ENCODE assay signal across 11 mouse cellular contexts in the genomic region with DNA sequence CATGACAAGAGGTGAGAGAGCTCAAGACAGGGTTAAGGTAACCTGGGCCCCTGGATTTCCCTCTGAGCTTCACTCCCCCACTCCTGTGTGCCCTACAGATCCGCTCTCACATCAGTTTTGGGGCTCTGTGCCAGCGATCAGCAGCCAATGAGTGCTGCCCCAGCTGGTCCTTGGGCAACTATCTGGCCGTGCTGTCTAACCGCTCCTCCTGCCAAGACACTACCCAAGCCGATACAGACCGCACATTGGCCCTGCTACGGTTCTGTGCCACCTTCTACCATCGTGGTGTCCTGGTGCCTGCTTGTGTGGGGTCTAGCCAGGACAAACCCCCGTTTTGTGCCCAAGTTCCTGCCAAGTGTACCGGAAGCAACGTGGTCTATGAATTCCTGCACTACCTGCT. TPM values are rescaled to one million over a fixed set of nuclear protein-coding genes. Genes with fewer than 3 reads are reported as not detected.
DNase-seq lines count a peak whose midpoint lies in the region; ATAC-seq lines count a peak whose summit lies in the region.
"Had no signal": no experiment of that assay in that cellular context is flagged by ENCODE, and none has a peak within 500 bp of the region (broad histone marks: within the 10 kb centered on the region; RNA-seq: fewer than 3 reads in every experiment).

No protein-coding gene starts in this region.

- H3K4me1 ChIP-seq in hindbrain, embryonic 14.5 days (replicated peaks; ENCODE audit: control insufficient read depth, insufficient read depth, low read length) = no peaks in the 10 kb centered on the region
- peaks cover 13% of the 10 kb centered on the region for H3K4me1 ChIP-seq in hindbrain, embryonic 10.5 days (replicated peaks)

- 80% methylated on average over 11 of the region's 11 CpGs for WGBS in hindbrain, embryonic 14.5 days
- 90% methylated on average over 11 of the region's 11 CpGs for WGBS in hindbrain, embryonic 10.5 days

- ATAC-seq in hindbrain, embryonic 14.5 days (ENCODE audit: low FRiP score) = no peak
- no peak for ATAC-seq in erythroblast, adult 5-6 weeks (replicated peaks; ENCODE audit: low FRiP score, poor library complexity, severe bottlenecking)
- ATAC-seq: CD4-positive, CD25-positive, alpha-beta regulatory T cell, adult 4 months had no signal

- H3K4me3 ChIP-seq in hindbrain, embryonic 14.5 days (replicated peaks; ENCODE audit: low read length) = no peak overlapping the region
- no peak overlapping the region for H3K4me3 ChIP-seq in hindbrain, embryonic 10.5 days

- H3K9ac ChIP-seq in hindbrain, embryonic 14.5 days = no peak overlapping the region
- H3K9ac ChIP-seq: liver, embryonic 14.5 days had no signal

- no peaks in the 10 kb centered on the region for H3K9me3 ChIP-seq in hindbrain, embryonic 14.5 days (ENCODE audit: control insufficient read depth, low read length)
- no peaks in the 10 kb centered on the region for H3K9me3 ChIP-seq in hindbrain, embryonic 10.5 days

- no peak overlapping the region for H3K4me2 ChIP-seq in hindbrain, embryonic 14.5 days (replicated peaks)

- DNase-seq in hindbrain, embryonic 14.5 days (ENCODE audit: low spot score) = peak; percentile 33
- DNase-seq in hindbrain, embryonic 10.5 days (ENCODE audit: low spot score) = no peak
- peak; percentile 78 for DNase-seq in adrenal gland, postnatal 14 days
- peak; percentile 79 for DNase-seq in cerebellum, adult 8-10 months
- DNase-seq in layer of hippocampus, adult 18-20 months (ENCODE audit: low spot score in 2 of 2) = peak; percentile 50 to 69
- DNase-seq in natural killer cell, adult 2 months (ENCODE audit: low spot score in 2 of 2) = no peak
- no peak for DNase-seq in left cerebral cortex, postnatal 14 days (ENCODE audit: low spot score in 2 of 2)

- intact Hi-C loops in left cerebral cortex, postnatal 14 days (cut with DNase I) = no loop called here

- H3K27me3 ChIP-seq in hindbrain, embryonic 14.5 days (ENCODE audit: control insufficient read depth, insufficient read depth, low read length) = no peaks in the 10 kb centered on the region
- peaks cover 53% of the 10 kb centered on the region for H3K27me3 ChIP-seq in hindbrain, embryonic 10.5 days (ENCODE audit: insufficient read depth, poor library complexity, severe bottlenecking)

- H3K36me3 ChIP-seq in hindbrain, embryonic 14.5 days (replicated peaks; ENCODE audit: control insufficient read depth, insufficient read depth) = peaks cover 73% of the 10 kb centered on the region
- H3K36me3 ChIP-seq in hindbrain, embryonic 10.5 days = peaks cover 5% of the 10 kb centered on the region; the same call in 1 of the 2 replicates

- H3K27ac ChIP-seq in hindbrain, embryonic 14.5 days = no peak overlapping the region
- H3K27ac ChIP-seq in hindbrain, embryonic 10.5 days = no peak overlapping the region
- H3K27ac ChIP-seq: liver, embryonic 14.5 days had no signal

RNA-seq across cellular contexts. Expression of gene Disp2, which starts 10.0 kb away (rescaled TPM):
- polyA plus RNA-seq in hindbrain, embryonic 14.5 days (2014; fragmentation: Nextera tagmentation; extraction: Ambion mirVana) = 65.8 and 79.2 TPM in 2 replicates
- 3.6 and 8.9 TPM in 2 replicates for polyA plus RNA-seq in hindbrain, embryonic 10.5 days (2016; fragmentation: Nextera tagmentation; extraction: Ambion mirVana)
- total RNA-seq in adrenal gland, postnatal 14 days (2021) = 26.3 and 28.1 TPM in 2 replicates
- total RNA-seq in layer of hippocampus, adult 18-20 months (2021) = 100 to 1,000 TPM; 261 to 266 TPM
- total RNA-seq in erythroblast, adult 5-6 weeks (2015; ENCODE audit: low replicate concordance) = not detected in 2 replicates
- 0.14 TPM in 1 of 2 replicates, not detected in the other for total RNA-seq in erythroblast, adult 5-6 weeks (2017; ENCODE audit: low replicate concordance)
- total RNA-seq in left cerebral cortex, postnatal 14 days (2021) = 100 to 1,000 TPM; 196 to 205 TPM
- polyA plus RNA-seq: CD4-positive, CD25-positive, alpha-beta regulatory T cell, adult 4 months had no signal

RNA-seq across cellular contexts. Expression of gene Phgr1, which starts 16.9 kb away (rescaled TPM):
- polyA plus RNA-seq in hindbrain, embryonic 14.5 days (2014; fragmentation: Nextera tagmentation; extraction: Ambion mirVana) = not detected in 2 replicates
- polyA plus RNA-seq in hindbrain, embryonic 10.5 days (2016; fragmentation: Nextera tagmentation; extraction: Ambion mirVana) = not detected in 2 replicates
- not detected in 2 replicates for total RNA-seq in adrenal gland, postnatal 14 days (2021)
- not detected for total RNA-seq in layer of hippocampus, adult 18-20 months (2021)
- total RNA-seq in erythroblast, adult 5-6 weeks (2015; ENCODE audit: low replicate concordance) = not detected in 2 replicates
- not detected in 2 replicates for total RNA-seq in erythroblast, adult 5-6 weeks (2017; ENCODE audit: low replicate concordance)
- total RNA-seq in left cerebral cortex, postnatal 14 days (2021) = not detected
- total RNA-seq: heart, adult 8-10 months had no signal
- polyA plus RNA-seq: CD4-positive, CD25-positive, alpha-beta regulatory T cell, adult 4 months; liver, embryonic 14.5 days had no signal

RNA-seq across cellular contexts. Expression of gene Knstrn, which starts 24.3 kb away (rescaled TPM):
- 16.1 and 25.1 TPM in 2 replicates for polyA plus RNA-seq in hindbrain, embryonic 14.5 days (2014; fragmentation: Nextera tagmentation; extraction: Ambion mirVana)
- 148 and 160 TPM in 2 replicates for polyA plus RNA-seq in hindbrain, embryonic 10.5 days (2016; fragmentation: Nextera tagmentation; extraction: Ambion mirVana)
- 17.8 and 17.9 TPM in 2 replicates for total RNA-seq in adrenal gland, postnatal 14 days (2021)
- 1 to 10 TPM; 1.1 TPM for total RNA-seq in layer of hippocampus, adult 18-20 months (2021)
- total RNA-seq in erythroblast, adult 5-6 weeks (2015; ENCODE audit: low replicate concordance) = 16.5 and 19.8 TPM in 2 replicates
- total RNA-seq in erythroblast, adult 5-6 weeks (2017; ENCODE audit: low replicate concordance) = 51.9 and 67.3 TPM in 2 replicates
- total RNA-seq in left cerebral cortex, postnatal 14 days (2021) = 1 to 10 TPM; 2.5 to 2.6 TPM

RNA-seq across cellular contexts. Expression of gene Ccdc9b, which starts 27.0 kb away (rescaled TPM):
- 0.48 and 0.87 TPM in 2 replicates for polyA plus RNA-seq in hindbrain, embryonic 14.5 days (2014; fragmentation: Nextera tagmentation; extraction: Ambion mirVana)
- 0.50 and 0.55 TPM in 2 replicates for polyA plus RNA-seq in hindbrain, embryonic 10.5 days (2016; fragmentation: Nextera tagmentation; extraction: Ambion mirVana)
- total RNA-seq in adrenal gland, postnatal 14 days (2021) = 4.2 and 4.8 TPM in 2 replicates
- 1 to 10 TPM; 6.5 to 6.7 TPM for total RNA-seq in layer of hippocampus, adult 18-20 months (2021)
- total RNA-seq in erythroblast, adult 5-6 weeks (2015; ENCODE audit: low replicate concordance) = not detected in 2 replicates
- 0.17 TPM in 1 of 2 replicates, not detected in the other for total RNA-seq in erythroblast, adult 5-6 weeks (2017; ENCODE audit: low replicate concordance)
- total RNA-seq in left cerebral cortex, postnatal 14 days (2021) = 1 to 10 TPM; 3.1 to 3.3 TPM
- polyA plus RNA-seq: CD4-positive, CD25-positive, alpha-beta regulatory T cell, adult 4 months had no signal

RNA-seq across cellular contexts. Expression of gene Inafm2, which starts 43.9 kb away (rescaled TPM):
- 29.5 and 30.6 TPM in 2 replicates for polyA plus RNA-seq in hindbrain, embryonic 14.5 days (2014; fragmentation: Nextera tagmentation; extraction: Ambion mirVana)
- polyA plus RNA-seq in hindbrain, embryonic 10.5 days (2016; fragmentation: Nextera tagmentation; extraction: Ambion mirVana) = 22.1 and 22.9 TPM in 2 replicates
- 28.8 and 30.0 TPM in 2 replicates for total RNA-seq in adrenal gland, postnatal 14 days (2021)
- 10 to 100 TPM; 71.4 to 77.5 TPM for total RNA-seq in layer of hippocampus, adult 18-20 months (2021)
- 6.5 and 10.4 TPM in 2 replicates for total RNA-seq in erythroblast, adult 5-6 weeks (2015; ENCODE audit: low replicate concordance)
- 3.5 and 4.6 TPM in 2 replicates for total RNA-seq in erythroblast, adult 5-6 weeks (2017; ENCODE audit: low replicate concordance)
- total RNA-seq in left cerebral cortex, postnatal 14 days (2021) = 10 to 100 TPM; 30.8 to 33.4 TPM

Comparison
In these comparisons a context has a peak if more than half of its experiments do, and no peak if none do; other contexts are left out.
1. DNase-seq: peak in hindbrain, embryonic 14.5 days (single experiment), adrenal gland, postnatal 14 days (single experiment), cerebellum, adult 8-10 months (single experiment) and layer of hippocampus, adult 18-20 months (2 of 2); none in hindbrain, embryonic 10.5 days (single experiment), natural killer cell, adult 2 months (0 of 2) and left cerebral cortex, postnatal 14 days (0 of 2).
2. RNA of gene Disp2, which starts 10.0 kb away (total RNA-seq): 261 to 266 TPM in layer of hippocampus, adult 18-20 months, 196 to 205 TPM in left cerebral cortex, postnatal 14 days and 26.3 to 28.1 TPM in adrenal gland, postnatal 14 days; 0.14 TPM in erythroblast, adult 5-6 weeks; every median in the first group is over 10 times any median in the second.